Mouse (Mus musculus) v-Abl transformed pro-B cells (cell line): Measurements from ENCODE around the gene Fam24b.

Source experiments
- in situ Hi-C, 2 experiments: fragments of 400-800 bp; cut with MboI; formaldehyde crosslinking; loops; one replicate each; pipeline ENCODE4 v1.15.1; 2025; ENCODE audit not compliant: unreplicated experiment in 2 of 2

Gene Fam24b

DNA sequence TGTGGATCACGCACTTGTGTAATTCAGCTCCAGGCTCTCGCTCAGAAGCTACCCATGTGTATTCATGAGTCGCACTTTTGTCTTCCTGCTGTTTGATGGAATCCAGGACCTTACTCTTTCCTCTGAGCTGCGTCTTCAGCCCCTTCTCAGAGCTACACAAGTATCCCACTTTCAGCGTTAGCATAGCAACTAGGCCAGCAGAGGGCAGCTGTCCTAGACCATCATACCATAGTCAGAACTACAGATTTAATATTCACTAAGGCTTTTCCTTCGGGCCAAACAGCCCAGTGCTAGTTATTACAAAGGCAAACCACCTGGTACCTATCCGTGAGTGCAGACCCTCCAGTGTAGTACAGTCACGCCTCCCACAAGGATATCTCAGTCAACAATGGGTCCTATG, 32.2 kb downstream of the Fam24b start:
- in situ Hi-C loops, result no loop called here
